Mouse (Mus musculus): ENCODE data around the gene Rnf41. TPM values are rescaled to one million over a fixed set of nuclear protein-coding genes. Genes with fewer than 3 reads are reported as not detected.

The Rnf41 gene
- polyA plus RNA-seq, 1 experiment from 2014 or later, result 105 TPM

GRCm38 (mm10) chr10:128370601-128371000, 40.9 kb upstream of the Rnf41 start:
- Histone ChIP-seq H3K4me1 (ENCODE audit: control insufficient read depth, insufficient read depth, low read length) (peaks cover 10% of the 10 kb centered on the region), H3K27ac (ENCODE audit: low read length) (no peak overlapping the region), H3K4me2 (ENCODE audit: low read length) (no peak overlapping the region), H3K27me3 (ENCODE audit: control insufficient read depth, insufficient read depth, low read depth, low read length) (no peaks in the 10 kb centered on the region), H3K36me3 (ENCODE audit: control insufficient read depth, insufficient read depth, low read length) (no peaks in the 10 kb centered on the region), H3K9me3 (replicated peaks; ENCODE audit: control insufficient read depth, low read length, poor library complexity, severe bottlenecking) (no peaks in the 10 kb centered on the region), H3K9ac (ENCODE audit: low read depth, low read length) (no peak overlapping the region), H3K4me3 (ENCODE audit: low read depth, low read length) (no peak overlapping the region)
- ATAC-seq, result no peak
- WGBS, result 64% methylated on average over 4 of the region's 4 CpGs

- Histone ChIP-seq H3K36me3 (ENCODE audit: control insufficient read depth, insufficient read depth, low read length) (no peaks in the 10 kb centered on the region), H3K9me3 (replicated peaks; ENCODE audit: control insufficient read depth, low read length, poor library complexity, severe bottlenecking) (no peaks in the 10 kb centered on the region), H3K4me2 (ENCODE audit: low read length) (no peak overlapping the region), H3K4me3 (ENCODE audit: low read depth, low read length) (no peak overlapping the region), H3K9ac (ENCODE audit: low read depth, low read length) (no peak overlapping the region), H3K4me1 (ENCODE audit: control insufficient read depth, insufficient read depth, low read length) (peaks cover 17% of the 10 kb centered on the region), H3K27me3 (ENCODE audit: control insufficient read depth, insufficient read depth, low read depth, low read length) (no peaks in the 10 kb centered on the region), H3K27ac (ENCODE audit: low read length) (no peak overlapping the region)
- WGBS, result 82% methylated on average over 5 of the region's 5 CpGs
- no peak for ATAC-seq
Observed at GRCm38 (mm10) chr10:128372142-128372541, 39.3 kb upstream of the Rnf41 start.

GRCm38 (mm10) chr10:128372989-128373748, 38.3 kb upstream of the Rnf41 start:
- no peak for ATAC-seq
- H3K27ac ChIP-seq (ENCODE audit: low read length), result no peak overlapping the region
- H3K4me3 ChIP-seq (ENCODE audit: low read depth, low read length), result no peak overlapping the region
- peaks cover 13% of the 10 kb centered on the region for H3K4me1 ChIP-seq (ENCODE audit: control insufficient read depth, insufficient read depth, low read length)
- H3K9me3 ChIP-seq (replicated peaks; ENCODE audit: control insufficient read depth, low read length, poor library complexity, severe bottlenecking), result no peaks in the 10 kb centered on the region
- H3K36me3 ChIP-seq (ENCODE audit: control insufficient read depth, insufficient read depth, low read length), result no peaks in the 10 kb centered on the region
- no peaks in the 10 kb centered on the region for H3K27me3 ChIP-seq (ENCODE audit: control insufficient read depth, insufficient read depth, low read depth, low read length)
- no peak overlapping the region for H3K9ac ChIP-seq (ENCODE audit: low read depth, low read length)
- H3K4me2 ChIP-seq (ENCODE audit: low read length), result no peak overlapping the region
- 87% methylated on average over 6 of the region's 6 CpGs for WGBS

GRCm38 (mm10) chr10:128374393-128374792, 37.1 kb upstream of the Rnf41 start:
- H3K9me3 ChIP-seq (replicated peaks; ENCODE audit: control insufficient read depth, low read length, poor library complexity, severe bottlenecking), result no peaks in the 10 kb centered on the region
- no peaks in the 10 kb centered on the region for H3K27me3 ChIP-seq (ENCODE audit: control insufficient read depth, insufficient read depth, low read depth, low read length)
- no peak overlapping the region for H3K4me3 ChIP-seq (ENCODE audit: low read depth, low read length)
- no peak overlapping the region for H3K9ac ChIP-seq (ENCODE audit: low read depth, low read length)
- ATAC-seq, result no peak
- H3K36me3 ChIP-seq (ENCODE audit: control insufficient read depth, insufficient read depth, low read length), result peaks cover 2% of the 10 kb centered on the region
- H3K27ac ChIP-seq (ENCODE audit: low read length), result no peak overlapping the region
- H3K4me1 ChIP-seq (ENCODE audit: control insufficient read depth, insufficient read depth, low read length), result peaks cover 20% of the 10 kb centered on the region
- H3K4me2 ChIP-seq (ENCODE audit: low read length), result no peak overlapping the region
- 80% methylated on average over 6 of the region's 6 CpGs for WGBS

GRCm38 (mm10) chr10:128376099-128376454, 35.4 kb upstream of the Rnf41 start:
- Histone ChIP-seq H3K27ac (ENCODE audit: low read length) (peak overlapping the region; percentile 98), H3K36me3 (ENCODE audit: control insufficient read depth, insufficient read depth, low read length) (peaks cover 15% of the 10 kb centered on the region), H3K4me2 (ENCODE audit: low read length) (peak overlapping the region; percentile 78), H3K9ac (ENCODE audit: low read depth, low read length) (peak overlapping the region; percentile 99), H3K9me3 (replicated peaks; ENCODE audit: control insufficient read depth, low read length, poor library complexity, severe bottlenecking) (no peaks in the 10 kb centered on the region), H3K27me3 (ENCODE audit: control insufficient read depth, insufficient read depth, low read depth, low read length) (no peaks in the 10 kb centered on the region), H3K4me3 (ENCODE audit: low read depth, low read length) (peak overlapping the region; percentile 94), H3K4me1 (ENCODE audit: control insufficient read depth, insufficient read depth, low read length) (peaks cover 22% of the 10 kb centered on the region)
- 40% methylated on average over 4 of the region's 4 CpGs for WGBS
- ATAC-seq, result no peak

- Histone ChIP-seq H3K36me3 (ENCODE audit: control insufficient read depth, insufficient read depth, low read length) (peaks cover 17% of the 10 kb centered on the region), H3K9me3 (replicated peaks; ENCODE audit: control insufficient read depth, low read length, poor library complexity, severe bottlenecking) (no peaks in the 10 kb centered on the region), H3K27me3 (ENCODE audit: control insufficient read depth, insufficient read depth, low read depth, low read length) (no peaks in the 10 kb centered on the region), H3K9ac (ENCODE audit: low read depth, low read length) (peak within 1 kb of the TSS; percentile 99), H3K4me3 (ENCODE audit: low read depth, low read length) (peak within 1 kb of the TSS; percentile 94), H3K27ac (ENCODE audit: low read length) (peak within 1 kb of the TSS; percentile 98), H3K4me2 (ENCODE audit: low read length) (peak within 1 kb of the TSS; percentile 84), H3K4me1 (ENCODE audit: control insufficient read depth, insufficient read depth, low read length) (peaks cover 22% of the 10 kb centered on the region)
- peak; percentile 88 for ATAC-seq
- WGBS, result 0% methylated on average over 38 of the region's 73 CpGs
Observed at GRCm38 (mm10) chr10:128376455-128377211, 34.8 kb upstream of the Rnf41 start, which contains the start of gene Ankrd52. Gene Ankrd52 (plus strand): TSS chr10:128377115.

- peaks cover 24% of the 10 kb centered on the region for H3K36me3 ChIP-seq (ENCODE audit: control insufficient read depth, insufficient read depth, low read length)
- H3K27me3 ChIP-seq (ENCODE audit: control insufficient read depth, insufficient read depth, low read depth, low read length), result no peaks in the 10 kb centered on the region
- H3K4me1 ChIP-seq (ENCODE audit: control insufficient read depth, insufficient read depth, low read length), result peaks cover 22% of the 10 kb centered on the region
- peak overlapping the region; percentile 94 for H3K4me3 ChIP-seq (ENCODE audit: low read depth, low read length)
- H3K4me2 ChIP-seq (ENCODE audit: low read length), result peak overlapping the region; percentile 84
- ATAC-seq, result peak; percentile 70
- H3K9me3 ChIP-seq (replicated peaks; ENCODE audit: control insufficient read depth, low read length, poor library complexity, severe bottlenecking), result no peaks in the 10 kb centered on the region
- H3K9ac ChIP-seq (ENCODE audit: low read depth, low read length), result peak overlapping the region; percentile 99
- WGBS, result under 1% methylated on average over 34 of the region's 47 CpGs
- peak overlapping the region; percentile 98 for H3K27ac ChIP-seq (ENCODE audit: low read length)
Observed at GRCm38 (mm10) chr10:128377222-128377939, 34.1 kb upstream of the Rnf41 start.

- no peaks in the 10 kb centered on the region for H3K9me3 ChIP-seq (replicated peaks; ENCODE audit: control insufficient read depth, low read length, poor library complexity, severe bottlenecking)
- H3K27ac ChIP-seq (ENCODE audit: low read length), result peak overlapping the region; percentile 98
- peak overlapping the region; percentile 94 for H3K4me3 ChIP-seq (ENCODE audit: low read depth, low read length)
- H3K4me1 ChIP-seq (ENCODE audit: control insufficient read depth, insufficient read depth, low read length), result peaks cover 22% of the 10 kb centered on the region
- peaks cover 30% of the 10 kb centered on the region for H3K36me3 ChIP-seq (ENCODE audit: control insufficient read depth, insufficient read depth, low read length)
- WGBS, result 56% methylated on average over 14 of the region's 14 CpGs
- no peaks in the 10 kb centered on the region for H3K27me3 ChIP-seq (ENCODE audit: control insufficient read depth, insufficient read depth, low read depth, low read length)
- ATAC-seq, result 0 out of 2 replicates have a peak, but pooled peaks have one; percentile 1
- peak overlapping the region; percentile 84 for H3K4me2 ChIP-seq (ENCODE audit: low read length)
- peak overlapping the region; percentile 99 for H3K9ac ChIP-seq (ENCODE audit: low read depth, low read length)
Observed at GRCm38 (mm10) chr10:128377940-128378448, 33.5 kb upstream of the Rnf41 start.

Measured in midbrain, embryonic 16.5 days (tissue).